Mouse (Mus musculus): ENCODE measurements around the gene Mtmr3.

DNA sequence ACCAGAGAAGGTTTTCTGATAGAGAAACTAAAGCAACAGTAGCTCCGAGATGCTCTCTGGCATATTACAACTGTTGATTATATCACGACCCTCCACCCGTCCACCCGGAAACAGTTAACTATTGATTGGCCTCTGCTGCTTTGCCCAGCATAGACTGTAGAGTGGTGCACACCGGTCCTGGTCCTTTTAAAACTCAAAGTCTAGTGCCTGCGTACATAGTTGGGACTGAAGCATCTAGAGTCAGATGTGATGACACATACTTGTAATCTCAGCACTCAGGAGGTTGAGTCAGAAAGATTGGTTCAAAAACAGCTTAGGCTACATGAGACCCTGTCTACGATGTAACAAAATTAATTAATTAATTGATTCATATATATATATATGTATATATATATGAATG lies 43.6 kb upstream of the Mtmr3 start:
- TF ChIP-seq POLR2A (IDR thresholded peaks at IDR 0.05; ENCODE audit: low read depth, low read length) = no peak
- no peak for TF ChIP-seq CTCF (IDR thresholded peaks at IDR 0.05; ENCODE audit: extremely low read depth, insufficient read depth, insufficient read length, insufficient replicate concordance)
